Mouse (Mus musculus) left cerebral cortex, adult 11 months (tissue): ENCODE data around the gene Nudcd2.

Experiments
- DNase-seq: peaks from one replicate; pipeline ENCODE4 v3.0.0; 2022; ENCODE audit warnings: low spot score

Nudcd2 gene

DNA sequence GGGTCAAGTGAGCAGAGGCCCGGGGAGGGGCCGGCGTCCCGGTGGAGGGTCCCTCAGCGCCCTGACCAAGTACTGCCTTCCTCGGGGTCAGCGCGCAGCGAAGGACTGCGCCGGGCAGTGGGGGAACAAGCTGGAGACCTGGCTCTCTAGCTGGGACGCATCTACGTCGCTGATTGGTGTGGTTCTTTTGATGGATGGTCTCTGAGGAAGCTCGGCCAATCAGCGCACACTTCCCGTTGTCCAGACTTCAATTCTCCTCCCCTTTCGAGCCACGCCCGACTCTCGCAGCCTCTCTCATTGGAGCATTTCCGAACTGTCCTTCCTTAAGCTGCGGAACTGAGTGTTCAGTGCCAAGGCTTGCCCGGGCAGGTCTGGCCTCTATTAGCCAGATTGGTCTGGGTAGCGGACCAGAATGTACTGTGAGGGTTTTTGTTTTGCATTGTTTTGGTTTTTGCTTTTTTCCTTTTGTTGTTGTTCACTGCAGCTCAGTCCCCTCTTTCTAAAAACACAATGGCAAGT is 21.7 kb downstream of the Nudcd2 start, which contains the start of gene Ccng1:
Ccng1 (minus strand) TSS at position 203 of the 519 bp plus-strand sequence.
- peak; percentile 93 for DNase-seq

DNA sequence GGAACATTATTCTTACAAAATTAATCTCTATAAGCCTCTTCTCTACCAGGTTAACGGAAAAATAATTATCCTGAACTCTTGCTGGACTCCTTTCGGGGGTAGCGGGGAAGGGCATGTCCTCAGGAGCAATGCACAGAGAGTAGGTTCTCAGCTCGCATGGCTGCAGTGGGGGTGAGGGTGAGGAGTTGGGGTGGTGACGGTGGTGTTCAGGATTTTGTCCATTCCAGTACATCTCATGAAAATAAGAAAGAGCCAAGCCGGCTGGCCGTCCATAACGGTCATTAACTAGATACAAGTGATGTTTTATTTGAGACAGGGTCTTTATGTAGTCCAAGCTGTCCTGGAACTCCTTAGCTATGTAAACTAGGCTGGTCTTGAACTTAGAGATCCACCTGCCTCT is 22.5 kb downstream of the Nudcd2 start:
- no peak for DNase-seq

DNA sequence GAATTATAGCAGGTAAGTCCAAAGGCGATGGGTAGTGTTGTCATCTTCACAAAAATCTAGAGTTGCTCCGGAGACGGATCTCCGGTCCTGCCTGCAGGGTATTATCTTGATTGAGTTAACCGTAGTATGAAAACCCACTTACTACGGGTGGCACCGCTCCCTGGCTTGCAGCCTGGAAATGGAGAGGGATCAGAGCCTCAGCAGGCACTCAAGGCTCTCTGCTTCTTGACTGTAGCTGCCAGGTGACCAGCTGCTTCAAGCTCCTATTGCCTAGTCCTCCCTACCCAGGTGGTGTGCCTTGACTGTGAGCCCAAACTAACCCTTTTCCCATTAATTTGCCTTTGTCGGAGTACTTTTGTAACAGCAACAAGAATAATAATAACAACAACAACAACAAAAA is 26.4 kb downstream of the Nudcd2 start:
- DNase-seq: no peak

DNA sequence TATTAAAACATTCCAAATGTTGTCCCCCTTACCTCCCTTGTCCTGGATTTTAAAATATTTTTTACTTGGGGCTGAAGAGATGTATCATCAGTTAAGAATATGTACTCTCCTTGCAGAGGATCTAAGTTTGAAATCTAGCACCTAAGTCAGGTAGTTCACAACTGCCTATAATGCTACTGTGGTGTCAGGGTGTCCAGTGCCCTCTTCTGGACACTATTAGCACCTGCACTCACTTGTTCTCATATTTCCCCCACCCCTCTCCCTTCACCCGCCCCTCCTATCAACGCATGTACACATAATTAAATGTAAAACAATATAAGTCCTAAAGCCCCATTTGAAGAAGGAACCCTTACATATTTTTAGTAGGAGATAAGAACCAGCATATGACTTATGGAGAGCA is 29.9 kb downstream of the Nudcd2 start:
- DNase-seq: no peak

DNA sequence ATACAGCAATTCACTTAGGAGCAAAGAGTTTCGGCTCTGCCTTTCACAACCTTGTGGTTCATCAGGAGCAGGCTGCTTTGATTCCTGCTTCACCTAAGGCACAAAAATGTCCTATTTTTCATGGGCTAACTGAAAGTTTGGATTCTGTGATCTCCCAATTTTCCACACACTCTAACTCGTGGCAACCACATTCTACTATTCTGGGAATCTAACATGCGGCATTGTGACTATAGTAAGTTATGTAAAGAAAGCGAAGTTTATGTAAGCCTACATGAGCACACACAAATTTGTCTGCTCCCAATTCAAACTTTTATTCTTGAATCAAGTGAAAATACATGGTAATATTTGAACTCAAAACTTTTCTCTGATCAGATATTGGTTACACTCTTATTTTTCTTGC is 31.2 kb downstream of the Nudcd2 start:
- peak; percentile 27 for DNase-seq

DNA sequence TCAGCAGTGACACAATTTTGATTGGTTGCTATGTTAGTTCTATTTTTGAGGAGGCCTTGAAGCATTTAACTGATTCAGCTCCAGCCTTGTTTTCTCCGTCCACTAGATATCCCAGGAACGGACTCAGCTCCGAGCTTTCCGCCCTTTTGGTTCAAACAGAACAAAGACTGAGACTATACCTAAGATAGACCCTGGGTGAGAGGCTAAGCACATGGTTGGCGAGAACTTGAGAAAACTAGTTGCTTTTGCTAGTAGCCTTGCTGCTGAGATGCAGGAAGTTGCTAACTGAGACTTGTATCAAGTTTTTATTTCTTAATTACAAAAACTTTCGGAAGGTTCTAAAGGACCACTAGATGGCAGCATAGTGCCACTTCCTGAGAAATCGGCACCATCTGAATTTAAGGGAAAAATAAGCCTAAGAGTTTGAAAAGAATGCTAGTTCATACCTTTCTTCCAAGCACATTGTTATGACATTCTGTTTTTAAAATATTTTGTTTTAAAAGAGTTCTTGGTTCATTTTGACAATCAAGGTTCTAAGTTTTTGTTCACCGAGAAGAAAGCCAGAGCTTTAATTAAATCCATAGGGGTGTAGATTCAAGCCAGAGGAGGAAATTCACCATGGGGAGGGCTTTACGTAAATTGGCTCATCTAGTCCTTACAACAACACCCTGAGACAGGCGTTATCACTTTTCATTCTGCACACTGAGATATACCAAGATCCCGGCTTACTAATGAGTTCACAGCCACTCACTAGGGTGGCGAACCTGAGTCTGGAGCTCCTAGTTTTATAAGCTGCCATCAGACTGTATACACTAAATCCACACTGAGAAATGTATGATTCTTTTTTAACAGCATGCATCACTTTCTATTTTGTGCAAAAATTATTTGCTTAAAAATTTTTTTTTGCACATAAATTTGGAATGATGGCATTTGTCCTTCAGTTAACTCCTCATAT is 42.1 kb downstream of the Nudcd2 start:
- DNase-seq: no peak

DNA sequence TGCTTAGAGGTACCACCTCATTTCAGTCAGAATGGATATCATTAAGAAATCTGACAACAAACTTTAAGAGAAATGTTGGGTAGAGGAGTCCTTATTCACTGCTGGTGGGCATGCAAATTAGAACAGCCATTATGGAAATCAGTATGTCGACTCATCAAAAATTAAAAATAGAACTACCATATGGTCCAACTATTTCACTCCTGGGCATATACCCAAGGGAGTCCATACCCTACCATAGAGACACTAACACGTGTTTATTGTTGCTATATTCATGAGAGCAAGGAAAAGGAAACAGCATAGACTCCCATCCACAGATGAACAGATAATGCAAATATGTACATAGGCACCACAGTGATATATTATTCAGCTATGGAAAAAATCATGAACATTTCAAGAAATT is 48.4 kb downstream of the Nudcd2 start:
- DNase-seq: no peak

DNA sequence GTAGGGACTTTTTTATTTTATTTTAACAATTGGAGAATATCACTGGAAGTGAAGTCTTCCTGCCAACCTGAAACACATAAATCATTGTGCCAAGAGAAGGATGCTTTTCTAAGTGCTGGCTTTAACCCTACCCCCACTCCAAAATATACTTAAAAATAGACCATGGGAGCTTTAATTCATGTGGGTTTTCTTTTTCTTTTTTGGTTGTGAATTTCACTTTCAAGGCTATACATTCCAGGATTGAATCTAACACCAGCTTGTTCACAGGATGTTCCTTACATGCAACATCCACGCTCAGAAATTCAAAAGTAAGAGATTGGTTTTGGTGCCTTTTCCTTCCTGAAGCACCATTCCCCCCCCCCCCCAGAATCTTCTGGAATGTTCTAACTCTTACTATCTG is 49.9 kb downstream of the Nudcd2 start:
- DNase-seq: no peak

DNA sequence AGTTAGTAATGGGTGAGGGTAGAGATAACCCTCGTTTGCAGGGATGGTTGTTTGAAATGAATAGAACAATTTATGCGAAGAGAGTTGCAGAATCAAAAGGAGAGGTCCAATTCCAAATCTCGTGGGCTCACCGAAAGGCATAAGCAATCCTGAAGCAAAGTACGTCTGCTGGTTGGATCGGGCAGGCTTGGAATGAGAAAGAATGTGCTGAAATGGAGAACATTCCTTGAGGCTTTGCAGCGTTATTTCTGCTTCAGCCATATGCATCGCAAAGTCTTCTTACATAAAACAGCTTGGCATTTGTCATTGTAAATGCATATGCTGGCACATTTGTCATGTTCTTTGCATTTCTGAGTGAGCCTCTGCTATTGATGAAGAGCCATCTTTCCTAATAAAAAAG is 50.9 kb downstream of the Nudcd2 start:
- peak; percentile 39 for DNase-seq

DNA sequence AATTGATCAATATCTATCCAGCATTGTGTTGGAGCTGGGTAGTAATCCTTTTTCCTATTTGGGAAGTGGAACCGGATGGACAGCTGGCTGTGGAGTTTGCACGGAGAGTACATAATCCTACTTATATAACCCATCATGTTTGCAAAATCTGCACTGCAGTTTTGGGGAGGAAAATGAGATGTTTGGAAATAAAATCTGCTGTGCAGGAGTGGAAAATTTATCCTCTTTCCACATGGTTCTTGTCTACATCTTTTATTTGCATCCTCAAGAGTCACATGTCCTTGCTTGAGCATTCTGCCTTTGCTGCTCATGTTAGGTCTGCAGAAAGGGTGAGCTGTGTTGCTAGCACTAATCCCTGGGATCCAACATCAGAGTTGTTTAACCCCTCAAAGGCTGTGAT is 53.4 kb downstream of the Nudcd2 start:
- DNase-seq: peak; percentile 52
